Mouse (Mus musculus) gastrocnemius, adult 2 months (tissue): Measurements from ENCODE around the gene Igsf3. TPM values are rescaled to one million over a fixed set of nuclear protein-coding genes. Genes with fewer than 3 reads are reported as not detected.

ENCODE experiments used
- DNase-seq: peaks from one replicate; pipeline ENCODE4 v3.0.0; 2022
- H3K27ac ChIP-seq: fragments of 200-600 bp; 2 replicates; pipeline ENCODE4 v1.8.1; 2022; ENCODE audit warnings: mild to moderate bottlenecking
- H3K4me3 ChIP-seq: fragments of 200-600 bp; 2 replicates; pipeline ENCODE4 v1.8.1; 2022; ENCODE audit warnings: mild to moderate bottlenecking, moderate library complexity
- CTCF ChIP-seq: fragments of 200-600 bp; IDR thresholded peaks from 2 replicates; pipeline ENCODE4 v1.8.1; 2022; ENCODE audit warnings: antibody characterized with exemption, mild to moderate bottlenecking, moderate library complexity
- intact Hi-C: fragments of 180-260 bp; cut with DNase I; formaldehyde crosslinking; loops from one replicate; pipeline ENCODE4 v1.15.1; 2025
- total RNA-seq, 2 experiments: library from RNA; stranded (reverse); gene quantifications; 2 replicates each; pipeline ENCODE4 v1.2.3; 2021

Gene Igsf3
- total RNA-seq, 2 experiments from 2014 or later: 3.0 to 3.2 TPM

- no peak for DNase-seq
- H3K27ac ChIP-seq: no peak overlapping the region
- TF ChIP-seq CTCF: no peak
- no peak overlapping the region for H3K4me3 ChIP-seq
- intact Hi-C loops: no loop called here
Observed at GRCm38 (mm10) chr3:101418740-101419652, 42.1 kb downstream of the Igsf3 start.

DNA sequence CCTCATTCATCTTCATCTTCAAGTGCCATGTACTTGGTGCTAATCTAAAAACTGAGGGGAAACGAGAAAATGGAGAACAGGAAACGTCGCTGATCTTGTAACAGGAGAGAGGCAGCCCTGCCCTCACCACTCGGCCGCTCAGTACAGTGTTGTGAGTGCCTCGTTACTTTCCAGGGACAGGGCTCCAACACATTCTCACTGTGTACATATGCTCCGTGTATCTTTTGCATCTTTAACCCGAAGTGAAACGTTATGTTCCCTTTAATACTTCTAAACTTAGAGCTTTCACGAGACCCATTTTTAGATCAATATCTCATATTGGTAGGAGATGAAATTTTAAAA, 42.7 kb downstream of the Igsf3 start:
- Histone ChIP-seq H3K27ac (no peak overlapping the region), H3K4me3 (no peak overlapping the region)
- intact Hi-C loops: no loop called here
- TF ChIP-seq CTCF: no peak
- DNase-seq: no peak

DNA sequence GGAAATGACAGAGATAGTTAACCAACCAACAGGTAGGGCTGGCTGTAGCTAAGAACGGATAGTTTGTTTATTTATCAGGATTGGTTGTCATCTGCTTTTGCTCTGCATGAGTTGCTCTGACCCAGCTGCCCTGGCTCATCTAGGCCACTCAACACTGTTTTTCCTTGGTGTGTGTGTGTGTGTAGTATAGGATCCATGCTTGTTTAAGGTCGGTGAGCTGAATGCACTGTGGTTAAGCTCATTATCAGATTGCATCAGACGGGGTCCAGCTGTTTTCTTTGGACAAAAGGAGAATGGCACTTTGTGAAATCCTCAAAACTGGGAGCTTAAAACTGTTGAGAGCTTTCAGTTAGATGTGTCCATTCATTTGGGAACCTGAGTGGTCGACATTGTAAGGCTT, 46.3 kb downstream of the Igsf3 start:
- TF ChIP-seq CTCF: no peak
- intact Hi-C loops: no loop called here
- H3K4me3 ChIP-seq: no peak overlapping the region
- H3K27ac ChIP-seq: no peak overlapping the region
- DNase-seq: no peak

DNA sequence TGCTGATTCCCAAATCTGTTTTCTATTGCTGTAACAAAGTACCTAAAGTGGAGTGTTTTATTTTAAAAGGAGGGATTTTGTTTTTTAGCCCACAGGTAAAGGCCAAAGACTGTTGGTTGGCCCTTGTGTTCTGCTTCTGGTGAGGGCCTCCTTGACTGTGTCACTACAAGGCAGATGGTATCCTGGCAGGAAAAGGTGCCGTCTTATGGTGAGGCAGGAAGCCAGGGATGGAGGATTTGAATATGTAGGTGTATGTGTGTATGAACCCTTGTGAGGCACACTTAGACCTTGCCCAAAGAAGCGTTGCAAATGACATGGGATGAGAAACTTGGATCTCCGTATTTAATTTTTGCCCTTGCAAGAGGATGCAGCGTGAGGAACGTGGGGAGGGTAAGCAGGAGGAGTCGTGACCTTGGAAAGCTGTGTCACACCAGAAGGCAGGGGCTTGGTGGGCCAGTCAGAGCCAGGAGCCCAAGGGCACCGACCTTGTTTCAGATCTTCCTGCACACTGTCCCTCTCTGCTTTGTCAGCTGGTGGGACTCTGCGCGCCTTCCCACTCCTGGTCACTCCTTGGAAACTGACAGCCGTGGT, 47.5 kb downstream of the Igsf3 start:
- no peak overlapping the region for H3K4me3 ChIP-seq
- no peak for DNase-seq
- no peak for TF ChIP-seq CTCF
- H3K27ac ChIP-seq: no peak overlapping the region
- intact Hi-C loops: no loop called here

GRCm38 (mm10) chr3:101429982-101430754, 53.3 kb downstream of the Igsf3 start:
- TF ChIP-seq CTCF: no peak
- DNase-seq: no peak
- no peak overlapping the region for H3K4me3 ChIP-seq
- H3K27ac ChIP-seq: peak overlapping the region; percentile 12; the same call in 1 of the 2 replicates
- intact Hi-C loops: loop anchor here (5.0 kb wide), 1 partner anchor 48 kb away; no protein-coding TSS in a partner anchor

- Histone ChIP-seq H3K27ac (peak overlapping the region; percentile 12; the same call in 1 of the 2 replicates), H3K4me3 (no peak overlapping the region)
- no peak for TF ChIP-seq CTCF
- intact Hi-C loops: loop anchor here (5.0 kb wide), 1 partner anchor 48 kb away; no protein-coding TSS in a partner anchor
- DNase-seq: no peak
Observed at GRCm38 (mm10) chr3:101430755-101431115, 53.9 kb downstream of the Igsf3 start.

DNA sequence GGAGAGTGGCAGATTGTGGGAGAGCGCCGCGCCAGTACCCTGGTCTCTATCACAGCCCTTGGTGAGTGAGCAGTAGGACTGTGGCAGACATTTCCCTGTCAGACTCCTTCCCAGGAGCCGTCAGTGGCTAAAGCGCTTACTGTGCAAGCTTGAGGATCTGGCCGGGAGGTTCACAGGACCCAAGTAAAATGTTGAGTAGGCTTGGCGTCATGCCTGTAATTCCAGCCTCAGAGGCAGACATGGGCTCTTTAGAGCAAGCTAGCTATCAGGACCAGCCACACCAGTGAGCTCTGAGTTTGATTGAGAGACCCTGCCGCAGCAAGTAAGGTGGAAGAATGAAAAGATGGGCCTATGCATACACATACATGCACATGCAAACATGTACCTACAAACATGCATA, 58.8 kb downstream of the Igsf3 start:
- DNase-seq: peak; percentile 57

DNA sequence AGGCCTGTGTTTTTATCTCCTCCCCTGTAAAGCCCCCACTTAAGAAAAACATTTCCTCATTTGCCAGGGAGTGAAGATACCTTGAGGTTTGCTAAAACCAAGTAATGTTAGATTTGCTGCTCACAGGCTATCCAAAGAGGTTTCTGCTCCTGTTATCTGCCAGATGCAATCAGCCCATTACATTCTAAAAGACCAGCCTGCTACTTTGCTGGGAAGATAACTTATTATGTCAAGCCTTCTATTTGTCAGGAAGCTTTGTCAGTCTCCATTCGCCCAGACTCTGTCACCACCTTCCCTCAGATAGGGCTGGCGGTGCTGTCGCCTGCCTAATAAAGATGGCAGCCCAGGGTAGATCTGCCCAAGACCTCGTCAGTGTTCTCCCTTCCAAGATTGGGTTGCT, 59.6 kb downstream of the Igsf3 start:
- intact Hi-C loops: loop anchor here (2.0 kb wide), 1 partner anchor 28 kb away; no protein-coding TSS in a partner anchor
- H3K27ac ChIP-seq: no peak overlapping the region
- no peak for TF ChIP-seq CTCF
- H3K4me3 ChIP-seq: no peak overlapping the region
- DNase-seq: no peak

More for the DNA sequence above, 58.8 kb downstream of the Igsf3 start:
- intact Hi-C loops: loop anchor here (2.0 kb wide), 1 partner anchor 27 kb away; no protein-coding TSS in a partner anchor
- Histone ChIP-seq H3K27ac (no peak overlapping the region), H3K4me3 (no peak overlapping the region)
- TF ChIP-seq CTCF: no peak

- intact Hi-C loops: loop anchor here (2.0 kb wide), 1 partner anchor 28 kb away; no protein-coding TSS in a partner anchor
- H3K27ac ChIP-seq: no peak overlapping the region
Observed at GRCm38 (mm10) chr3:101437021-101437563, 60.2 kb downstream of the Igsf3 start.

DNA sequence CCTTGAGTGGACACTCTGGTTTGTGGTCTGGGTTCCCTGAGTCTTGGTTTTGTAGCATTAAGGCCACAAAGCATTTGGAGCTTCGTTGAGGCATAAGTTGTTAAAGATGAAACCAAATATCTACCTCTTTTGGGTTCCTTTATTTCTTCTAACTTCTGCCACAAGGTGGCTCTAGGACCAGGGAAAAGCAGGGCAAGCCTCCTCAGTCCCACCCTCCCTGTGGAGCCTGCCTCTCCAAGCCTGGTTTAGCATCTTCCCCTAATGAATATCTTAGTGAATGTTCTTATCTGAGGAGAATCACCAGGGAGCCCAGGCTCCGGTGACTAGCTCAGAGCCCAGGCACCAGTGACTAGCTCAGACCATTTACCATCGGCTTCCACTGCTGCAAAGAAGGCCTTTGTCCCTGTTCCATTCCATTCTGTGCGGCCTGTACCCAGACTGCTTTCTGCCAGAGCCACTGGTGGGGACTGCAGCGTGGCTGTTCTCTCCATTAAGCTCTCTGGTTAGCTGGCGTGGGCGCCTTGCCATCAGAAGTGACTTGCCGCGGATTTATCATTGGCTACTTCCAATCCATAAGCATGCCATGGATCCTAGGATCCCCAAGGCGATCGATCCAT, 66.5 kb downstream of the Igsf3 start:
- intact Hi-C loops: no loop called here
- TF ChIP-seq CTCF: peak; percentile 26

More at GRCm38 (mm10) chr3:101437021-101437563, 60.2 kb downstream of the Igsf3 start:
- no peak overlapping the region for H3K4me3 ChIP-seq
- no peak for TF ChIP-seq CTCF
- DNase-seq: no peak

GRCm38 (mm10) chr3:101444437-101444836, 67.6 kb downstream of the Igsf3 start:
- DNase-seq: no peak
- no peak overlapping the region for H3K27ac ChIP-seq
- no peak for TF ChIP-seq CTCF
- no peak overlapping the region for H3K4me3 ChIP-seq
- intact Hi-C loops: no loop called here

More for the DNA sequence above, 66.5 kb downstream of the Igsf3 start:
- no peak overlapping the region for H3K27ac ChIP-seq
- H3K4me3 ChIP-seq: no peak overlapping the region
- no peak for DNase-seq

DNA sequence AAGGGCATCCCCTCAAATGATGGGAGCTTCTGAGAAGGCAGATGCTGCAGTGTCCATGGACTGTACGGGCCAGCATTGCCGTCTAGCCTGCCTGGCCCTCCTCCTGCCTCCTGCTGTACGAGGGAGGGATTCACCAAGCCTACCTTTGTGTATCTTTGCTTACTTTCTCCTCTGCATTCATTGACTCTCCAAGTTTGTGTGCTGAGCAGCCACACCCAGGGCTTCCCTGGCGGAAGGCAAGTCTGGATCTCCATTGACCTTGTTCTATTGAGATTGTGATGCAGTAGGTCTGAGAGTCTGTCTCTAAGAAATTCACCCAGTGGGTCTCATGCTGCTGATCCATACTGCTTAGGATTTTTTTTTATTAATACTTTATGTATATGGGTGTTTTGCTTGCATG, 70.4 kb downstream of the Igsf3 start:
- Histone ChIP-seq H3K27ac (no peak overlapping the region), H3K4me3 (no peak overlapping the region)
- intact Hi-C loops: no loop called here
- DNase-seq: no peak
- no peak for TF ChIP-seq CTCF
